In the genomic region with DNA sequence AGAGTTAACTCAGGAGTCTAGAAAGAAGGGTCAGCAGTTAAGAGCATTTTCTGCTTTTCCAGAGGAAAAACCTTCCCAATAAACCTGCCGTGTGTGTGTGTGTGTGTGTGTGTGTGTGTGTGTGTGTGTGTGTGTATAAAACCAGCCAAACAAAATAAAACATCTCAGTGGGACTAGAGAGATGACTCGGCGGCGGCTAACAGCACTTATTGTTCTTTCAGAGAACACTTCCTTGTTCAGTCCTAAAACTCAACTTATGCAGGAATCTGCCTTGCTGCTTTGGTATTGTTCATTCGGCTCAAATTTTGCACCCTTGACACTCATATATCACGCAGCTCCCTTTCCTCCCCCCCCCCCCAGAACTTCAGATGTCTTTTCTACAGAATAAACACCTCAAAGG, we compare ENCODE assay signal across 11 mouse cellular contexts. TPM values are rescaled to one million over a fixed set of nuclear protein-coding genes. Genes with fewer than 3 reads are reported as not detected.
A peak's percentile ranks its signal among the peaks of the same experiment; 100 is the strongest.
DNase-seq lines count a peak whose midpoint lies in the region; ATAC-seq lines count a peak whose summit lies in the region.
"Had no signal": no experiment of that assay in that cellular context is flagged by ENCODE, and none has a peak within 500 bp of the region (broad histone marks: within the 10 kb centered on the region; RNA-seq: fewer than 3 reads in every experiment).

No protein-coding gene starts in this region.

- no peak for ATAC-seq in kidney, embryonic 14.5 days (ENCODE audit: low FRiP score, low TSS enrichment)
- ATAC-seq in heart, embryonic 14.5 days (ENCODE audit: insufficient number of reproducible peaks, insufficient read depth, low FRiP score, low read depth) = no peak
- no peak for ATAC-seq in limb, embryonic 12.5 days (ENCODE audit: insufficient number of reproducible peaks, insufficient read depth, low FRiP score, low TSS enrichment, low read depth)
- ATAC-seq: hindbrain, embryonic 16.5 days had no signal

- WGBS in kidney, embryonic 14.5 days = 39% methylated on average over 6 of the region's 6 CpGs
- 41% methylated on average over 6 of the region's 6 CpGs for WGBS in heart, embryonic 14.5 days
- 67% methylated on average over 6 of the region's 6 CpGs for WGBS in limb, embryonic 12.5 days

- H3K9me3 ChIP-seq in kidney, embryonic 14.5 days (ENCODE audit: control insufficient read depth, low read length) = no peaks in the 10 kb centered on the region
- H3K9me3 ChIP-seq in heart, embryonic 14.5 days (ENCODE audit: control insufficient read depth, low read length) = no peaks in the 10 kb centered on the region
- H3K9me3 ChIP-seq in limb, embryonic 12.5 days = no peaks in the 10 kb centered on the region

- H3K27me3 ChIP-seq in kidney, embryonic 14.5 days (ENCODE audit: control insufficient read depth, insufficient read depth, low read length) = no peaks in the 10 kb centered on the region
- no peaks in the 10 kb centered on the region for H3K27me3 ChIP-seq in heart, embryonic 14.5 days (ENCODE audit: control insufficient read depth, insufficient read depth, low read length)
- H3K27me3 ChIP-seq in limb, embryonic 12.5 days = no peaks in the 10 kb centered on the region

- no peak overlapping the region for H3K4me2 ChIP-seq in kidney, embryonic 14.5 days (replicated peaks; ENCODE audit: low read depth, low read length)
- peak overlapping the region; percentile 36; the same call in 1 of the 2 replicates for H3K4me2 ChIP-seq in heart, embryonic 14.5 days (ENCODE audit: low read length)
- no peak overlapping the region for H3K4me2 ChIP-seq in limb, embryonic 12.5 days

- no peak for DNase-seq in kidney, adult 18-20 months
- DNase-seq in R1 (ENCODE audit: low read depth, low spot score) = peak; percentile 13
- DNase-seq in adrenal gland, postnatal 36 days = no peak
- no peak for DNase-seq in ovary, postnatal 14 days (ENCODE audit: low spot score)
- DNase-seq: spleen, adult 18-20 months had no signal

- H3K36me3 ChIP-seq in kidney, embryonic 14.5 days (ENCODE audit: control insufficient read depth, insufficient read depth, low read length) = no peaks in the 10 kb centered on the region
- H3K36me3 ChIP-seq in heart, embryonic 14.5 days (ENCODE audit: control insufficient read depth, insufficient read depth, low read length) = no peaks in the 10 kb centered on the region
- H3K36me3 ChIP-seq in limb, embryonic 12.5 days = no peaks in the 10 kb centered on the region

- H3K4me3 ChIP-seq in kidney, embryonic 14.5 days (ENCODE audit: low read length) = no peak overlapping the region
- no peak overlapping the region for H3K4me3 ChIP-seq in heart, embryonic 14.5 days (ENCODE audit: control insufficient read depth in 1 of 2, insufficient read depth in 1 of 2, low read depth in 1 of 2, low read length in 2 of 2)
- no peak overlapping the region for H3K4me3 ChIP-seq in limb, embryonic 12.5 days (replicated peaks)
- H3K4me3 ChIP-seq: myocyte had no signal

- peak overlapping the region; percentile 49; the same call in 1 of the 2 replicates for H3K27ac ChIP-seq in kidney, embryonic 14.5 days (ENCODE audit: low read depth, low read length)
- peak overlapping the region; percentile 29 to 66; a peak in 3 of 4 replicates for H3K27ac ChIP-seq in heart, embryonic 14.5 days (replicated peaks in 1 of 2; ENCODE audit: control insufficient read depth in 1 of 2, insufficient read depth in 1 of 2, low read depth in 2 of 2, low read length in 2 of 2)
- 0 out of 2 replicates have a peak overlapping the region, but pooled peaks have one; percentile 20 for H3K27ac ChIP-seq in limb, embryonic 12.5 days
- H3K27ac ChIP-seq: liver, embryonic 14.5 days had no signal

- H3K4me1 ChIP-seq in kidney, embryonic 14.5 days (ENCODE audit: control insufficient read depth, insufficient read depth, low read length) = 0 out of 2 replicates have a peak, but pooled peaks cover 6% of the 10 kb centered on the region
- peaks cover 10 to 11% of the 10 kb centered on the region in 2 experiments for H3K4me1 ChIP-seq in heart, embryonic 14.5 days (ENCODE audit: control insufficient read depth in 2 of 2, insufficient read depth in 2 of 2, low read length in 2 of 2)
- peaks cover 8% of the 10 kb centered on the region for H3K4me1 ChIP-seq in limb, embryonic 12.5 days (replicated peaks)

- H3K9ac ChIP-seq in kidney, embryonic 14.5 days (ENCODE audit: low read depth, low read length) = no peak overlapping the region
- no peak overlapping the region for H3K9ac ChIP-seq in heart, embryonic 14.5 days (ENCODE audit: low read length)
- no peak overlapping the region for H3K9ac ChIP-seq in limb, embryonic 12.5 days (replicated peaks)
- H3K9ac ChIP-seq: liver, embryonic 14.5 days had no signal

RNA-seq across cellular contexts. Expression of a gene that starts 30.9 kb away (rescaled TPM):
- polyA plus RNA-seq in kidney, embryonic 14.5 days (2014; fragmentation: Nextera tagmentation; extraction: Ambion mirVana) = 9.0 and 14.5 TPM in 2 replicates
- polyA plus RNA-seq in heart, embryonic 14.5 days (2014; fragmentation: Nextera tagmentation; extraction: Ambion mirVana) = 22.5 and 25.3 TPM in 2 replicates
- polyA plus RNA-seq in limb, embryonic 12.5 days (2016; fragmentation: Nextera tagmentation; extraction: Ambion mirVana) = 13.4 and 14.4 TPM in 2 replicates
- total RNA-seq in adrenal gland, postnatal 36 days (2021) = 100 to 1,000 TPM; 120 to 197 TPM

RNA-seq across cellular contexts. Expression of a gene that starts 51.5 kb away (rescaled TPM):
- 39.3 and 69.0 TPM in 2 replicates for polyA plus RNA-seq in kidney, embryonic 14.5 days (2014; fragmentation: Nextera tagmentation; extraction: Ambion mirVana)
- polyA plus RNA-seq in heart, embryonic 14.5 days (2014; fragmentation: Nextera tagmentation; extraction: Ambion mirVana) = 52.5 and 55.9 TPM in 2 replicates
- polyA plus RNA-seq in limb, embryonic 12.5 days (2016; fragmentation: Nextera tagmentation; extraction: Ambion mirVana) = 106 and 119 TPM in 2 replicates
- 10 to 100 TPM; 40.6 to 46.1 TPM for total RNA-seq in adrenal gland, postnatal 36 days (2021)
